Mouse (Mus musculus) left cerebral cortex, adult 6 months (tissue): ENCODE data around the gene Faap24. TPM values are rescaled to one million over a fixed set of nuclear protein-coding genes. Genes with fewer than 3 reads are reported as not detected.

ENCODE experiments used
- long read RNA-seq, 2 experiments: library from polyadenylated mRNA; unstranded; transcript quantifications; one replicate each; pipeline ENCODE4 v2.0.0; 2019 to 2020
- polyA plus RNA-seq: library from polyadenylated mRNA; unstranded; fragments of <200 nt; fragmentation: Nextera tagmentation; gene quantifications from 2 replicates; pipeline ENCODE4 v1.2.3, GENCODE M21; 2021

The Faap24 gene
- polyA plus RNA-seq, result 8.5 and 9.3 TPM in 2 replicates
- long read RNA-seq, experiment 1, transcript Faap24-201 (4 exons, 1,857 nt), result major isoform, 66 of 71 reads
- long read RNA-seq, experiment 1, partial matches to known transcripts, result 0 of 71 reads
- long read RNA-seq, experiment 1, other reads (novel, unspliced or antisense), result 2 of 71 reads
- long read RNA-seq, experiment 2, transcript Faap24-201 (4 exons, 1,857 nt), result major isoform, 15 of 22 reads
- long read RNA-seq, experiment 2, partial matches to known transcripts, result 0 of 22 reads
- long read RNA-seq, experiment 2, other reads (novel, unspliced or antisense), result 3 of 22 reads

DNA sequence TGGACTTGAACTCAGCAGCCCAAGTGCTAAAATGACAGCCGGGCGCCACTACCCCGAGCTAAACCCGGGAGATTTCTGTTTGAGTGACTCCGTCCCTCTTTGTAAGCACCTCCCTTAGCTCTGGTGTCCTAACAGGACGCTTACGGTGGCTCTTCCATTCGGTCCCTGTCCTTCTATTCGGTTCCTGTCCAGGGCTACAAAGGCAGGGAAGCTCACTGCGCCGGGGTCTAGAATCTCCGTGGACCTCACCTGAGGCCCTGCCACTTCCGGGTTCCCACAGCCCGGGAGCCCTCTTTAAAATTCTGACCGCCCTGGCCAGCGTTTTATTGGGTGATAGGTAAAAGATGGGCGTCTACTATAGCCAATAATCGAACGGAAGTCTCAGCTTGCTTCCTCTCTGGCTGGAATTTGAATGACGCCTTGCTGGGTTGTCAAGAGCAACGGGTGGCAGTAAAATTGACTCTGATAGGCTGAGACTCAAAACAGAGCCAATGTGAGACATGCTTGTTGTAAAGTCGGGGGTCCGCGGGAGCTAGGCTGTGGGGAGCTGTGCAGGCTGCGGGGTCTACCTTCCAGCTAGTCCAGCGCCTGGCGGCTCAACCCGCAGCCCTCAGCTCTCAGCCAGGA lies at the start of gene Faap24, which contains the start of gene Cep89:
TSS of gene Faap24 (minus strand) at position 295 of the 627 bp plus-strand sequence.
TSS of gene Cep89 (plus strand) at position 494 of the 627 bp plus-strand sequence.

Other genes with a start within 250 kb of the Faap24 start
- gene Slc7a10, start 210.5 kb downstream of the Faap24 start, polyA plus RNA-seq, result 45.5 and 50.8 TPM in 2 replicates
- 9.8 and 10.2 TPM in 2 replicates for gene Lrp3, start 181.3 kb downstream of the Faap24 start, polyA plus RNA-seq
- 11.0 and 14.8 TPM in 2 replicates for gene Gpatch1, start 78.4 kb downstream of the Faap24 start, polyA plus RNA-seq
- gene Rhpn2, start 62.7 kb downstream of the Faap24 start, polyA plus RNA-seq, result 4.3 and 5.4 TPM in 2 replicates
- 6.7 and 7.6 TPM in 2 replicates for gene Cep89, start 199 bp upstream of the Faap24 start, polyA plus RNA-seq
- gene Slc7a9, start 52.0 kb upstream of the Faap24 start, polyA plus RNA-seq, result not detected in 2 replicates
- 0.36 and 0.51 TPM in 2 replicates for gene Tdrd12, start 140.9 kb upstream of the Faap24 start, polyA plus RNA-seq
- gene Nudt19, start 159.5 kb upstream of the Faap24 start, polyA plus RNA-seq, result 178 and 208 TPM in 2 replicates
- gene Rgs9bp, start 188.7 kb upstream of the Faap24 start, polyA plus RNA-seq, result 0.03 TPM in 1 of 2 replicates, not detected in the other
- gene Ankrd27, start 189.4 kb upstream of the Faap24 start, polyA plus RNA-seq, result 8.3 and 9.5 TPM in 2 replicates